Mouse (Mus musculus) c-Kit-negative CD71-positive TER-119-positive erythroid progenitor cells, embryonic 14.5 days (primary cell): Measurements from ENCODE around the gene Traf7.

Experiments used
- DNase-seq: peaks from one replicate; pipeline ENCODE4 v3.0.0-alpha.2; 2013; ENCODE audit warnings: low read depth, low spot score

Traf7 gene

DNA sequence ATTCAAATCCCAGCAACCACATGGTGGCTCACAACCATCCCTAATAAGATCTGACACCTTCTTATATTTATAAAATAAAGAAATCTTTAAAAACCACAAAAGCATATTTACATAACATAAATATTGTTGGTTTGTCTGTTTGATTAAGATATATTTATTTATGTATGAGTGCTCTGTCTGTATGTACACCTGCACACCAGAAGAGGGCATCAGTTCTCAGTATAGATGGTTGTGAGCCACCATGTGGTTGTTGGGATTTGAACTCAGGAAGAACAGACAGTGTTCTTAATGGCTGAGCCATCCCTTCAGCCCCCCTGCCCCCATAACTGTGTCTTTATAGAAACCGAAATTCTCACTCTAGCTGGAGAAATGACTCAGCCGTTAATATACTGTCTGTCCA is 17.5 kb upstream of the Traf7 start:
- DNase-seq, result no peak

DNA sequence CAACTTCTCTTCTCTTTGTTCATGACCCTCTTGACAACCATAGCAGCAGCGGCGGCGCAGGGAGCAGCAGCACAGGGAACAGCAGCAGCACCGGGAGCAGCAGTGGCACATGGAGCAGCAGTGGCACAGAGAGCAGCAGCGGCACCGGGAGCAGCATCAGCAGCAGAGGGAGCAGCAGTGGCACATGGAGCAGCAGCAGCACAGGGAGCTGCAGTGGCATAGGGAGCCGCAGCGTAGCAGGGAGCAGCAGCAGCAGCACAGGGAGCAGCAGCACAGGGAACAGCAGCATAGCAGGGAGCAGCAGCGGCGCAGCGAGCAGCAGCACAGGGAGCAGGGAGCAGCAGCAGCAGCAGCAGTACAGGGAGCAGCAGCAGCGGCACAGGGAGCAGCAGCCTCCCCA is 16.9 kb upstream of the Traf7 start:
- no peak for DNase-seq

DNA sequence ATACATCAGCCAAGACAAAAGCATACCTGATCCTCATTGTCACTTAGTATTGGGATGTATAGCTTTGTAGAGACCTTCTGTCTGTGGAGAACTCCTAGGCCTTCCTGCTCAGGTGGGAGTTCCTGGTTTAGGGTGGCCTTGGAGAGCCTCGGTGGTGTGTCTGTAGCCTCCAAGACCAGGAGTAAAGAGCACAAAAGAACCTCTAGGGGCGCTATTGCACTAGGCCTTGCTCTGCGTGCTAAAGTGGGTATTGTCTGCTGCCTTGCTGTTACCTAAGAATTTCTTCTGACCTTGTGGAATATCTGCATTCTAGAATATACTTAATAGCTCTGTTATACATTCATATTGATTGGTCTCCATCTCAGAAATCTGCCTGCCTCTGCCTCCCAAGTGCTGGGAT is 12.6 kb upstream of the Traf7 start:
- peak; percentile 48 for DNase-seq

DNA sequence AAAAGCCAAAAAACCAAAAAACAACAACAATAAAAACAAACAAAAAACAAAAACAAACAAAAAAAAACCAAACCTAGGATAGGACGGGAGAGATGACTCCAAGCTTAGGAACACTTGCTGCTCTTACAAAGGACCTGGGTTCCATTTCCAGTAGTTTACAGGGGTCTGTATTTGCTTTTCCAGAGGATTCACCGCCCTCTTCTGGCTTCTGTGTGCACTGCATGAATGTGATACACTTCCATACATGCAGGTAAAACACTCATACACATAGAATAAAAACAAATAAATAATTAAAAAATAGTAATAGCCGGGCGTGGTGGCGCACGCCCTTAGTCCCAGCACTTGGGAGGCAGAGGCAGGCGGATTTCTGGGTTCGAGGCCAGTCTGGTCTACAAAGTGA is 11.2 kb upstream of the Traf7 start:
- no peak for DNase-seq

DNA sequence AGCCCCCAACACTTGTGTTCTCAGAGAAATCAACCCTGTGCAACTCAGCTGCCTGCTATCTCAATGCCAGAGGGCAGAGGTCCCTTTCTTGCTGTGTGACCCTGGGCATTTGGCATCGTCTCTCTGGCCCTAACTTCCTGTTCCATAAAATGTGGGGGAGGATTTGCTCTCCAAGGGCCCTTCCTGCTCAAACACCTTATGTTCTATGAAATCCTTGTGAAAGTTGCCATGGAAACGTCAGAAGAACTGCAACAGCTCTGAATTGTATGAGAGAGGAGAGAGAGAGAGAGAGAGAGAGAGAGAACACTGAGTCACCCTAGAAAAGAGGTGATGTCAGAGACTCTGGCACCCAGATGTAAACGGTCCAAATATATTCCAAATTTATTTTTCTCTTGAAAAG is 9.8 kb upstream of the Traf7 start:
- no peak for DNase-seq

DNA sequence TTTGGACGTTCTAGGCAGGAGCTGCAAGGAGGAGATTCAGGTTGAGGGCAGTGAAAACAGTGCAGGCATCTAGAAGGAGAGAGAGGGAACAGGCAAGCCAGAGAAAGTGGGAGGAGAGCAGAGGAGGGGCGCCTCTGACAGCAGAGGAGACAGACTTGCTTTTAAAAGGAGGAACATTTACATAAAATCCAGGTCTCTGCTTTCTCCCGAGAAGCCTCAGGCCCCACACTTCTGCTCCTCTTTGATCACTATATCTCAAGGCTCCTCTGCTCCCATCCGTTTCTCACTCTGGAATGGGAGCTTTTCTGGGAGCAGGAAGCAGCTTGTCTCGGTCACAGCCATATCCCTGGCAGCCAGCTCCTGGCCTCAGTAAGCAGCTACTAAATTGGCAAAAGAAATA is 7.6 kb upstream of the Traf7 start:
- no peak for DNase-seq

DNA sequence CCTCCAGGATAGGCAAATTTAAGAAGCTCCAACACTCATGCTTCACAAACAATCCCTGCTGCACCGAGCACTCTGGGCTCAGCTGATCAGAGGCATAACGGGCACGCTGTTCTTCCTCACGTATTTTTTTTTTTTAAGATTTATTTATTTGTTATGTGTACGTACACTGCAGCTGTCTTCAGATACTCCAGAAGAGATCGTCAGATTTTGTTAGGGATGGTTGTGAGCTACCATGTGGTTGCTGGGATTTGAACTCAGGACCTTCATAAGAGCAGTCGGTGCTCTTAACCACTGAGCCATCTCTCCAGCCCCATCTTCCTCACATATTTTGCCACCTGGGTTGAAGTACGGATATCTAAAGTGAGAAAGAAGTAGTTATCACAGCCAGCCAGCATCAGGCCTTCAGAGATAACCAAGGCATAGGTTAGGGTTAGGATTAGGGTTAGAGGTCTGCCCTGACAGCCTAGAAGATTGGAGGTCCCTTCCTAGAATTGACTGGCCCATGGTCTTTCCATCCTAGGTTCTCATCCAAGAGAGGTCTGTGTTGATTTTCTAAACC is 6.5 kb upstream of the Traf7 start, which contains the start of gene Rab26:
Gene Rab26 (minus strand): TSS at position 51 of the 559 bp plus-strand sequence.
- no peak for DNase-seq

DNA sequence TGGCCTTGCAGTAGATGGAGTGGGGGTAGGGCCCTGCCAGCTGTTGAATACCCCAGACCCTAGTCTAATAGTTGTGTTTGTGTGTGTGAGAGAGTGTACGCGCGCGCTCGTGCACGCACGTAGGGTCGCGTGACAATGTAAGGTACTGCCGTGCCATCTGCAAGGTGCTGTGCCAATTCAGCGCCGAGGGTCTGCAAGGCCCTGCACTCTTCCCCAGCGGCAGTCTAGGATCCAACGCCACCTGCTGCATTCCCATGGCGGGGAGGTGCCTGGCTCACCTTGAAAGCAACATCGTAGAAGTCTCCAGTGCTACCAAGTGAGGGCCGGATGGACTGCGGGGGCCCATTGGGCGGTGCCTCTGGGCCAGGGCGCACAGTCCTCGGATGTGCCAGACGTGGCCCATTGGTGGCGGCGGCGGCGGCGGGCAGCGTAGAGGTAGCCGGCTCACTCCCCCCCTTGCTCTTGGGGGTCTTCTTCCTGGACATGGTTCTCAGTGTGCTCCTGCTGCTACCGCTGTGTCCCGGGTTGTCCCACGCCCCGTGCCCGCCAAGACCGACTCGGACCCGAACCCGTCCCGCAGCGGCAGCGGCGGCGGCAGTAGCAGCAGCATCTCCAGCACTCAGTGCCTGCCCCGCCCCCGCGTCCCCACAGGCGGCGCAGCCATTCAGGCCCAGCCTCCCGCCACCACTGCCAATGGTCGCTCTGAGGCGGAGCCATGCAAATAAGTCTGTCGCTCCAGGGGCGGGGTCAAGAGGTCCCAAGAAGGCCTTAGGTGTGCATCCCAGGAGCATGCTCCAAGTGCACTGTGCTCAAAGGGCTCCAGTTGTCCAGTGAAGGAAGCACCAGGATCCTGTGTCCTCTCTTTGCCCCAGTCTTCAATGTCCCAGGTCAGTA is 5.6 kb upstream of the Traf7 start:
- DNase-seq, result peak; percentile 78

DNA sequence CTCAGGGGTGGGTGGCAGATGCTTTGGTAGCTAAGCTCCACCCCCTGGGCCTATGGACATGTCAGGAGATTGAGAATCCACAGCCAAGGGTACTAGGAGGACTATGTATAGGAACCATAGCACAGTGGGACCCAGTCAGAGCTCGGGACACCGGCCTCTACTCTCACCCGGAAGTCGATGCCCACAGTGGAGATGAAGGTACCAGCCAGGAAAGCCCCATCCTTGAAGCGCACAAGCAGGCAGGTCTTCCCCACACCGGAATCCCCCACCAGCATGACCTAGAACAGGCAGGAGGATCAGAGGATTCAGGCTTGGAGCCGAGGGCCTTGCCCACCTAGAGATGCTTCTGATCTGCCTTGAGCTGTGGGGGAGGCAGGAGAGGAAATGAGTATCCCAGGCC is 4.3 kb upstream of the Traf7 start:
- DNase-seq, result no peak

DNA sequence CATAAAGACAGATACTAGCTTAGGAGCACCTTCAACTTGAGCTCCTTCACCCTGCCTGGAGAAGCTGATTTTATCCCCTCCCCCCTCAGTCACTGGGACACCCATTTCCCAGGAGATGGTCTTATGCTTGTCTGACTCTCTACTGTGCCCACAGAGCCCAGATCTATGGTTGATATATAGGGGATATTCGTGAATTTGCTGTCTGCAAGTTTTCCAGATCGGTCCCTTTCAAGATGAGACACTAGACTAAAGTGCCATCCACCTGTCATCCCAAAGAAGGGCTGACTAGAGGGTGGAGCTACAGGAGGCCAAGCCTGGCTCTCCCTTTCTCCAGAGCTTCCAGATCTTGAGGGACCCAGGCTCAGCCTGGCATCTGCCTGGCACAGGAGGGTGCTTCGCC is 3.3 kb upstream of the Traf7 start:
- DNase-seq, result no peak

DNA sequence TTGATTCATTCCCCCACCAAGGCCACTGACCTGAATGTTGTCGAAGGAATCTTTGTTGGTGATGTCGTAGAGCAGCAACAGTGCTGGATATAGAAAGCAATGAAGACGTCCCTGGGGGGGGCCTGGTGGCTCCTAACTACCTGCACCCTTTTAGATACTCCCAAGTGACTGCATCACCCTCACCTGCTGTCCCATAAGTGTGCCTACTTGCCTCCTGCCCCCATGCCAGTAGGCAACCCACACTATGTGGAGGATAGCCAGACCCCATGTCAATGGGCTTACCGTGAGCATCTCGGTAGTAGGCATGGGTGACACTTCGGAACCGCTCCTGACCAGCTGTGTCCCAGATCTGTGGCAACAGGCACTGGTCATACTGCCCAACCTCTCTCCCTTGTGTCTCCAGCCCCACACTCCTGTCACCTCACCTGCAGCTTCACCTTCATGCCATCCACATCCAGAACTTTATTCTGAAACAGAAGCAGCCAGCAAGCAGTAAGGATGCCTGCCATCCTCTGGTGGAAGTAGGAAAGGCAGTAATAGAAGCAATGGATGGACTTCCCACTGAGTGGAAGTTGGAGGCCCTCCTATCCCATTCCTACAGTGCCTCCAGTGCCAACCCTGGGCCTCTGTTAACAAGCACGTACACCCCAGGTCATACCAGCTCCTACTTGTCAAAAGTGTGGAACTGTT is 2.8 kb upstream of the Traf7 start:
- no peak for DNase-seq

DNA sequence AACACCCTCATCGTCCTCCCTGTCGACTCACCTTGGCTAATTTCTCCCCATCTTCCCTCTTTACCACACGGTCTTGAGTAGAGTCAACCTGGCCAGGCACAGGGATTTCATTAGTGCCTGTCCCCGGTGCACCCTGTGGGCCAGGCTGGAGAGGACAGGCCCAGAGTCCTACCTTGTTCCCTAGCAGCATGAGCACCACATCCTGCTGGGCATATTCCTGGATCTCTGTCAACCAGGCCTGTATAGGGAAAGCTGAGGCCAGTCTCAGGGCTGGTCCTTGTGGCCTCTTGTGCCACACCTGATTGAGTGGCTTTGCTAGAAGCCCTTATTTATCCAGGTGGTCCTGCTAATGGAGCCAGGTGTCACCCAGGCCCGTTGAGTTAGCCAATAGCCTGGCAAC is 2.1 kb upstream of the Traf7 start:
- DNase-seq, result no peak

DNA sequence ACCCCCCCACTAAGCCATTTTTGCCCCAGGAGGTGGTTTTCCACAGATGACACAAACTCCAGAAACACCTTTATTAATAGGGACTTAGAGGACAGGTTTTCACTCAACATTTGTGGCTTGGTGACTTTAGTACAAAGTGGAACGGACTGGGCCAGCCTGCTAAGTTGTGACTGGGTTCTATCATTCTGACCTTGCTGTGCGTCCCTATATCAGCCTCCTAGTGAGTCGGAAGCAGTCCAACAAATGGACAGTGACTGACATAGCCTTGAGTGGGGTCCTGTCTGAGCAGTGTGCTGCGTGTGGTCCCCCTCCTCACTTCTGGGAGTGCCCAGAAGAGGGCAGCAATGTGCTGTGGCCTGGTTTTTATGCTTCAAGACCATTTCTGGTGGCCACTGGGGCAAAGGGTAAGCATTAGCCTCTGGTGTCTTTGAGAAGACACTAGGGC is 1.3 kb upstream of the Traf7 start:
- peak; percentile 34 for DNase-seq

DNA sequence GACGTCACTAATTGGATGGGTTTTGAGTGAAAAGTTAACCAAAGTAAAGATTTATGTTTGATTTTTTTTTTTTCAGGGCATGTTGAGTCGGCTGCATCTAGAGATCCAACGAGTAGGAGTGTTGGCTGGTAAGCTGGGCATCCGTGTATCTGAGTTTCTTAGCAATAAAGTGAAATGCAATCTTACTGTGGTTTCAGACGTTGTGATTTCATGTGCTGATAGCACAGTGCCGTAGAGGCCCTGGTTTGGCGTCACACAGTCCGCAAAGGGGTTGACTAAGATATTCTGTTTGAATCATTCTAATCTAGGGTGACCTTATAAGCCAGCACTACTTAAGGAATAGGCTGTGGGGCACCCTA is 801 bp upstream of the Traf7 start:
- DNase-seq, result no peak

DNA sequence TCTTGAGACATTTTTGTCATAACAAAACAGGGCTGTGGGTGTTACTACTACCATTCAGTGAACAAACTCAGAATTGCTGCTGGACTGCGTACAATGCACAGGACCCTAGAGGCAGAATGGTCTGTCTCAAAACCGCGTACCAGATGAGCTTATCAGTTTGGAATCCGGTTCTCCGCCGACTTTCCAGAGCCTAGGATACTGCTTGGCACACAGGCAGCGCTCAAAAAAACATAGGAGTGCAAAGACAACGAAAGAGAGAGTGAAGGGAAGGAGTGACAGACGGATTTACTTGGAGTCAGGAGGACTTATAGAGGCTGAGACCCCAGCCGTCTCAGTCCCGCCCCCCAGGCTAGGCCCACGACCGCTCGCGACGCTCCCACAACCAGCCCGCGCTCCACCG is 423 bp downstream of the Traf7 start:
- DNase-seq, result no peak

DNA sequence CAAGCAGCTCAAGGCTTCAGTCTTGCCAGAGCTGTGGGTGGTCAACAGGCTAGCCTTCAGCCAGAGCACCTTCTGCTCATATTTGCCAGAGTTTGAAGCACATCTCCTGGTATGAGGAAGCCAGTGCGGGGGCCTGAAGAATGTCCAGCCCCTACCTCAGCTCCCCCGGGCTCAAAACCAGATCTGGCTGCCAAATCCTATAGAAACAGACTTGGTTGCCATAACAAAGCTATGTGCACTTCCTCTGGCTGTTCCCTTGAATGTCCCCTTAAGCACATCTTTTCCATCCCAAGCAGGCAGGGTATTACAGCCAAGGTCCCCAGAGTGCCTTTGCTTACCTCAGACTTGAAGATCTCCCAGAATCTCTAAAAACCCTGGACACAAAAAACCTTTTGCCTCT is 3.0 kb downstream of the Traf7 start:
- DNase-seq, result no peak

DNA sequence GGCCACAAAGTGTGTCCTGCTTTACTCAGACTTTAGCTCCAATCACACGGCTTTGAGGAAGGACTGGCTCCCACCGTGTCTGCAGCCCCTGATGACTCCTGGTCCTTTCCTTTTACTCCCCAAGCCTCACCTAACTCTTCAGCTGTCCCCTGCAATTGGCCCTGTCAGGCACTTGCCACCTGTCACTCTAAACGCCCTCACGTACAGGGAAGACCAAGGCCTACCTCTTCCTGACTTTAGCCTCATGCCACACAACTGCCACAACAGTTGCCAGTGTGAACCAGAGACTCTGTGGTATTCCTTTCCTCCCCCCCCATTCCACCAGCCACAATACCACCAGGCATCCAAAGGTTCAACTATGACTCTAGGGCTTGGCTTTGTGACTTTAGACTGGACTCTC is 7.3 kb downstream of the Traf7 start:
- no peak for DNase-seq

DNA sequence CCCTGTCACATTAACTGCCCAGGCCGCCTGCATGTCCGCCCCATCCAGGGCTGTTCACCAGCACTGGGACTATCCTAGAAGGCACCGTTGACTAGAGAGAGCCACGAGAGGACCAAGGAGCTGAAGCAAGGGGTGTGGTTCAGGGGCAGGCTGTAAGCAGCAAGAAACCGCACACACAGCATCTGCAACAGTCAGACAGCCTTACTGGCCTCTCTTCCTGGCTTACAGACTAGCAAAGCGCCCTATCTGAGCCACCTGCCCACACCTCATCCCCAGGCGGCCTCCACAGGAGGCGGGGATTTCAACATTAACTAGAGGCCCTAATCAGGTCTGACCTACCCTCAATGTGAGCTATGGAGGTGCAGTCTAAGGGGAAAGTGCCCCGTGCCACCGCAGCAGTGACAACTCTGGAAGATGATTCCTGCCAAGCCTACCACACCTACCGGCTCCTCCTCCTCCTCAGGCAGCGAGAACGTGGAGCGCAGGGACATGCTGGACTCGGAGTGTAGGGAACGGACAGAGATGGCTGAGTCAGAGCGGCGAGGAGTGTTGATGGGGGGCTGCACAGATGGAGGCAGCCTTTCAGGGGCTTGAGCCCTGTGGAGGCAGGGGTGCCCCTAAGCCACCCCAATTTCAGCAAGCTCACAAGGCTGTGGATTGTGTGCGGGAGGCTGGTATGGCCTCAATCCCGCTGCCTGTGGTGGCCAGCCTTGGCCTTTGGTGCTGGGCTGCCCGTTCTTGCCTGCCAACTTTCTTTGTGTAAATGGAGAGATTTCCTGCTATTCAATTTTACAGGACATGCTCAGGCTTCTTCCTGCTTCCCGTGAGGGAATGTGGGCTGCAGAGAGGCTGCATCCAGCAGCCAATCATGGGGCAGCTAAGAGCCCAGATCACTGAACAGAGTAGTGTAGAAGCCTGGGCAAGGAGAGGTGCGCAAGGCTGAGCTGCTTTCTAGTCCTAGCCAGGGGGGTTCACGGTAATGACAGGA is 13.2 kb downstream of the Traf7 start:
- no peak for DNase-seq

DNA sequence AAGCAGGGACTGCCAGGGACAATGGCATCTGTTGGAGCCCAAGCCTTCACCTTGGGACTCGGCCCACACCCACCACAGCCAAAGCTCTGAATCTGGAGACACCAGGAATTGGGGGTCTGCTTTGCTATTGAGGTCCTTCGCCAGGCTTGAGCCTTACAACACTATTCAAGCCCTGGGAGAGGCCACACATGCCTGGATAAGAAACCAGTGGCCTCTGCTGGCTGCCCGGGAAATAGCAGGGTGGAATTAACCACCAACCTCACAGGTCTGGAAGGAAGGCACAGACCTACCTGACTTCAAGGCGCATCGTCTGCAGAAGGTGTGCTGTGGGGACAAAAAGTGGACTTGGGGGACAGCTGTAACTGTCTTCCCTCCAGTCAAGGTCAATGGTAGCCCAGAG is 14.1 kb downstream of the Traf7 start:
- DNase-seq, result no peak

DNA sequence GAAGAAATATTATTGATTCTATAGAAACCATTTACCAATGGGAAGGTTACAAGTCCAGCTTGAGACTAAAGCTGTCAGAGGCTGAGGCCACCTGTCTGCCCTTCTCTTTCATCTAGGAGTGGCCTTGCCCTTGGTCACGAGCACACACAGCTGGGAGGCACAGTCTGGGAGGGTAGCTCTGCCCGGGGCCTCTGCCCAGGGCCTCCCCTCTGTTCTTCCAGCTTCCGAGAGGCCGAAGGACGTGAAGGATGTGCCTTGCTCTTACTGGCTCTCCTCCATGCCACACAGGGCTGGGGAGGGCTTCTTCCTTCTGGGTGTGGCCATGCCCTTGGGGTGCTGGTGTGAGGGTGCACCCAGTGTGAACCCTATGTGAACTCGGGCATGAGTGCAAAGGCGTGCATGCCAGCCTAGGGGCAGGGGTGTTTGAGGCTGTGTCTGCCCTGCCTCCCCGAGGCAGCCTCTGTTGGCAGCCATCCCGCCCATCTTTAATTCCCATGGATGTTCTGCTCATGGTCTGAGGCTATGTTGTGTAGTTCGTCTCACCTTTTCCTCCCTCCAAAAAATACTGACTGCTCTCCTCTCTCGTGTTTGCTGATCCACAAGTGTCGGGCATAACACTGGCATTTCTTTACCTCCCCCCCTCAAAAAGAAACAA is 19.8 kb downstream of the Traf7 start:
- no peak for DNase-seq

DNA sequence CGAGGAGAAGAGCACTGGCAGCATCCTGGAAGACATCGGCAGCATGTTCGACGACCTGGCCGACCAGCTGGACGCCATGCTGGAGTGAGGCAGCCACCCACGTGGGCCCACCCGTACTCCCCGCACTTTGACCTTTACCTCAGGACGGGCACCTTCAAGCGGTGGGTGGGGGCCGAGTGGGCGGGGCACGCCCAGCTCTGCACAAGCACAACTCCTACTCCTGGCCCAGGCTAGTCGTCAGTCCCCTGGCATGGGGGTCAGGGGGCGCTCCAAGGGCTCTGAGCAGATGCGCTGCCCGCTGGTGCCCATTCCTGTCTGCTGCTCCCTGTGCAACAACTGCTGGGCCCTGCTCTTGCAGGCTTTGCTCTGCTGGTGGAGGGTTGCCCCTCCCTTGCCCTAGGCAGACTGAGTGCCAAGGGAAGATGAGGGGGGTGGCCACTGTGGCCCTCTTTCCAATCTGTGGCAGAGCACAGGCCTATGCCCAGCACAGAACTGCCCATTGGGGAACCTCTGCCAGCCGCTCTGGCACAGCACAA is 20.5 kb downstream of the Traf7 start:
- DNase-seq, result no peak
